8 mouse cellular contexts compared by ENCODE assay signal in genomic region chr7:45567780-45568516, GRCm38 (mm10). TPM values are rescaled to one million over a fixed set of nuclear protein-coding genes. Genes with fewer than 3 reads are reported as not detected.
DNase-seq lines count a peak whose midpoint lies in the region; ATAC-seq lines count a peak whose summit lies in the region.

No protein-coding gene starts in this region.

- no peaks in the 10 kb centered on the region for H3K27me3 ChIP-seq in hindbrain, embryonic 14.5 days (ENCODE audit: control insufficient read depth, insufficient read depth, low read length)

- 2% methylated on average over 24 of the region's 24 CpGs for WGBS in hindbrain, embryonic 14.5 days

- peaks cover 22% of the 10 kb centered on the region for H3K4me1 ChIP-seq in hindbrain, embryonic 14.5 days (replicated peaks; ENCODE audit: control insufficient read depth, insufficient read depth, low read length)

- peak overlapping the region; percentile 37 for H3K4me3 ChIP-seq in hindbrain, embryonic 14.5 days (replicated peaks; ENCODE audit: low read length)

- no peaks in the 10 kb centered on the region for H3K36me3 ChIP-seq in hindbrain, embryonic 14.5 days (replicated peaks; ENCODE audit: control insufficient read depth, insufficient read depth)

- H3K4me2 ChIP-seq in hindbrain, embryonic 14.5 days (replicated peaks) = peak overlapping the region; percentile 75

- DNase-seq in ZHBTc4 (ENCODE audit: low read depth, low spot score) = peak; percentile 98
- peak; percentile 71 to 75 for DNase-seq in cerebellum, postnatal 4 days (ENCODE audit: low spot score in 2 of 2)
- DNase-seq in frontal cortex, postnatal 36 days (ENCODE audit: low spot score in 2 of 2) = peak; percentile 85 to 90
- DNase-seq in hindbrain, embryonic 14.5 days (ENCODE audit: low spot score) = peak; percentile 84
- peak; percentile 84 to 88 for DNase-seq in layer of hippocampus, postnatal 36 days
- peak; percentile 96 for DNase-seq in lung, postnatal 25 days (ENCODE audit: low spot score)
- peak; percentile 69 for DNase-seq in retina, adult 2 months (ENCODE audit: low read depth, low spot score)
- peak; percentile 86 to 91 for DNase-seq in thymus, postnatal 36 days

- peak overlapping the region; percentile 26 for H3K9ac ChIP-seq in hindbrain, embryonic 14.5 days

- peak overlapping the region; percentile 68 for H3K27ac ChIP-seq in hindbrain, embryonic 14.5 days

- ATAC-seq in hindbrain, embryonic 14.5 days (ENCODE audit: low FRiP score) = peak; percentile 94

- H3K9me3 ChIP-seq in hindbrain, embryonic 14.5 days (ENCODE audit: control insufficient read depth, low read length) = no peaks in the 10 kb centered on the region

RNA-seq across cellular contexts. Expression of gene Bcat2, which starts 2.0 kb away (rescaled TPM):
- polyA plus RNA-seq in hindbrain, embryonic 14.5 days (2014; fragmentation: Nextera tagmentation; extraction: Ambion mirVana) = 17.4 and 19.0 TPM in 2 replicates
- total RNA-seq in layer of hippocampus, postnatal 36 days (2021) = 10 to 100 TPM; 23.5 to 29.9 TPM

RNA-seq across cellular contexts. Expression of gene Hsd17b14, which starts 13.3 kb away (rescaled TPM):
- 0.25 TPM in 1 of 2 replicates, not detected in the other for polyA plus RNA-seq in hindbrain, embryonic 14.5 days (2014; fragmentation: Nextera tagmentation; extraction: Ambion mirVana)
- total RNA-seq in layer of hippocampus, postnatal 36 days (2021) = under 1 TPM in 1 of 2 experiments, not detected in 1; 0.28 TPM

RNA-seq across cellular contexts. Expression of gene Plekha4, which starts 41.8 kb away (rescaled TPM):
- 1.4 and 2.3 TPM in 2 replicates for polyA plus RNA-seq in hindbrain, embryonic 14.5 days (2014; fragmentation: Nextera tagmentation; extraction: Ambion mirVana)
- total RNA-seq in layer of hippocampus, postnatal 36 days (2021) = under 1 TPM; 0.77 to 0.86 TPM

RNA-seq across cellular contexts. Expression of gene Ppp1r15a, which starts 41.9 kb away (rescaled TPM):
- 12.9 and 13.0 TPM in 2 replicates for polyA plus RNA-seq in hindbrain, embryonic 14.5 days (2014; fragmentation: Nextera tagmentation; extraction: Ambion mirVana)
- total RNA-seq in layer of hippocampus, postnatal 36 days (2021) = 10 to 100 TPM; 17.4 to 20.0 TPM

RNA-seq across cellular contexts. Expression of gene Fgf21, which starts 47.3 kb away (rescaled TPM):
- not detected in 2 replicates for polyA plus RNA-seq in hindbrain, embryonic 14.5 days (2014; fragmentation: Nextera tagmentation; extraction: Ambion mirVana)
- not detected for total RNA-seq in layer of hippocampus, postnatal 36 days (2021)

Comparison
In these comparisons a context has a peak if more than half of its experiments do, and no peak if none do; other contexts are left out.
1. Peak in every context shown above with its lines: DNase-seq, ATAC-seq, H3K4me3 ChIP-seq and H3K27ac ChIP-seq.